Mouse (Mus musculus): ENCODE measurements around the gene Taar1. TPM values are rescaled to one million over a fixed set of nuclear protein-coding genes. Genes with fewer than 3 reads are reported as not detected.
A peak's percentile ranks its signal among the peaks of the same experiment; 100 is the strongest.

The Taar1 gene
- polyA plus RNA-seq (2015; fragmentation: Nextera tagmentation; extraction: Ambion mirVana) = not detected in 2 replicates

DNA sequence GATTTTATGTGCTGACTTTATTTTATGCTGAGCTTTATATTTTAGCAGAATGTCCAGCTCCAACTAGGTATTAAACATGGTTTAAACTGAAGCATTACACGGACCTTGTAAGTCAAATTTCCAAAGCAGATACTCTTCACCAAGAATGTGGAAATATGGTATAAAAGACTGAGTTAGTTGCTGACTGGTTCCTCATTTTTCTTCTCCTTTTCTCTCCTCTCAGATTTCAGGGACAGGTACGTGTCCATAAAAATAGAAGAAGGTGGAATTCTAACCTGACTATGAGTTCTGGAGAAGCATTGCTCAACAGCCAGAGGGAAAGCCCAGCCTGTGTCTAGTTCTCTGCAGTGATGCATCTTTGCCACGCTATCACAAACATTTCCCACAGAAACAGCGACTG, at the start of gene Taar1:
Taar1 (plus strand) TSS at position 301 of the 400 bp plus-strand sequence.
- no peaks in the 10 kb centered on the region for H3K36me3 ChIP-seq
- H3K4me1 ChIP-seq = no peaks in the 10 kb centered on the region
- WGBS = 77% methylated on average over 4 of the region's 4 CpGs
- no peak within 1 kb of the TSS for H3K27ac ChIP-seq
- no peaks in the 10 kb centered on the region for H3K9me3 ChIP-seq
- H3K27me3 ChIP-seq = no peaks in the 10 kb centered on the region
- H3K9ac ChIP-seq = no peak within 1 kb of the TSS
- ATAC-seq (ENCODE audit: borderline replicate concordance, extremely low read depth, low FRiP score, low TSS enrichment) = no peak
- H3K4me2 ChIP-seq = no peak within 1 kb of the TSS
- no peak within 1 kb of the TSS for H3K4me3 ChIP-seq

DNA sequence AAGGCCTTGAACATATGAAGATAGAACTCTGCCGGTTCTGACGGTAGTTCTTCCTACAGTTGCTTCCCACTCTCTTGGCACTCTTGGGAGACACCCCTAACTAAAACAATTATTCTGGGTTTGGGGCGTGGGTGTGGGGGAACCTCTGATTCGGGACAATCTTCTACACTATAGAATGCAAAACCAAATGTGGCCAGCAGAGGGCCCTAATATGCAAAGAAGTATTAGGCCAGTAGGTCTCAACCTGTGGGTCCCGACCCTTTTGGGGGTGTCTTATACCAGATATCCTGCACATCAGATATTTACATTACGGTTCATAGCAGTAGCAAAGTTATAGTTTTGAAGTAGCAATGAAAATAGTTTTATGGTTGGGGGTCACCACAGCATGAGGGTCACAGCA, 39.5 kb upstream of the Taar1 start:
- Histone ChIP-seq H3K27ac (no peak overlapping the region), H3K4me1 (no peaks in the 10 kb centered on the region), H3K27me3 (no peaks in the 10 kb centered on the region), H3K36me3 (no peaks in the 10 kb centered on the region), H3K9me3 (no peaks in the 10 kb centered on the region), H3K4me2 (no peak overlapping the region), H3K4me3 (no peak overlapping the region), H3K9ac (no peak overlapping the region)
- no peak for ATAC-seq (ENCODE audit: borderline replicate concordance, extremely low read depth, low FRiP score, low TSS enrichment)
- 77% methylated on average over 6 of the region's 6 CpGs for WGBS

DNA sequence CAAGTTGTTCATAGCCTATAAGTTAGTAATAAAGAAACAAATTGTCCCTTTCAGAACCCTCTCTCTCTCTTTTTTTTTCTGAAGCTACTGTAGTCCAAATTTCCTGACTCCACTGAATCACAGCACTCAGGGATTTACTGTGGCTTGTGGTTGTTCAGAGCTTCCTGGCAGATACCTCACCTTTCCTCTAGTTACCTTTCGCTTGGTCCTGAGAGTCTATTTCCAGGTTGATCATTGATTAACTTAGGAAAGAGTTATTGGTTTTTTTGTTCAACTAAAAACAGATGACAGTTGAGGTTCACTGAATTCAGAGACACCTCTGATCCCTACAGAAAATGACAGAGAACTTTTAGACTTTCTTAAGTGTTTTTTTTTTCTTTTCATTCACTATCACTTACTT, 35.2 kb upstream of the Taar1 start:
- H3K9ac ChIP-seq = no peak overlapping the region
- no peak overlapping the region for H3K27ac ChIP-seq
- H3K4me3 ChIP-seq = no peak overlapping the region
- no peaks in the 10 kb centered on the region for H3K4me1 ChIP-seq
- H3K9me3 ChIP-seq = no peaks in the 10 kb centered on the region
- no peak for ATAC-seq (ENCODE audit: borderline replicate concordance, extremely low read depth, low FRiP score, low TSS enrichment)
- H3K27me3 ChIP-seq = no peaks in the 10 kb centered on the region
- no peaks in the 10 kb centered on the region for H3K36me3 ChIP-seq
- 89% methylated on average over 1 of the region's 1 CpGs for WGBS
- no peak overlapping the region for H3K4me2 ChIP-seq

DNA sequence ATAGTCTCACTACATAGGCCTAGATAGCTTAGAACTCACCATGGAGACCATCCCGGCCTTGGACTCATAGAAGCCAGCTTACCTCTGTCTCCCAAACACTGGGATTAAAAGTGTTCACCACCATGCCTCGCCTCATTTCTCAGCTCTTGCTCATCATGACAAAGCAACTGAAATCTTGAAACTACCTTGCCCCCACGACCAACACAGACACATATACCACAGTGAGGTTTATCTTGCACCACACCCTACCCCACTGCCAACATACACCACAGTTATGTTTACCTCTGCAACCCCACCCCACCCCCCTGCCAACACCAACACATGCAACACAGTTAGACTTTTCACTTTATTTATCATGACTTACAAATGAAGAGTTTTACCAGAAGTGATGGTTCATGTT, 34.1 kb upstream of the Taar1 start:
- no peak for ATAC-seq (ENCODE audit: borderline replicate concordance, extremely low read depth, low FRiP score, low TSS enrichment)
- no peaks in the 10 kb centered on the region for H3K4me1 ChIP-seq

DNA sequence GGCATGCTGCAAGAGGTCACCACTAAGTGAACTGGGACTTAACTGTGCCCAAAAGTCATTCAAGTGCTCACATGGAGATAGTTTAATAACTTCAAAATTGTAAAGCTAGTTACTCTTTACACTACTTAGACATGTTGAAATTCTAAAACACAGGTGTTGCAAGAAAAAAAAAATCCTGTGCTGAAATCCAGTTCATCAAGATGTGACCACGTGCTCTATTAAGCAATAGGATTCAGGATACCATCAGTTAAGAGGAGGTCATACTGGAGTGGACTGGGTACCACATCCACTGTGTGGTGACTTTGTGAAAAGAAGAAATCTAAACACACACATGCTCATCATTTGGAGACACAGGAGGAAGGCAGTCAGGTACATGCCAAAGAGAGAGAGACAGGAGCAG, 27.2 kb upstream of the Taar1 start:
- no peaks in the 10 kb centered on the region for H3K36me3 ChIP-seq
- H3K4me2 ChIP-seq = no peak overlapping the region
- no peak overlapping the region for H3K4me3 ChIP-seq
- no peaks in the 10 kb centered on the region for H3K27me3 ChIP-seq
- H3K9ac ChIP-seq = no peak overlapping the region
- WGBS = 81% methylated on average over 1 of the region's 1 CpGs
- H3K4me1 ChIP-seq = 0 out of 2 replicates have a peak, but pooled peaks cover 4% of the 10 kb centered on the region
- no peak overlapping the region for H3K27ac ChIP-seq
- ATAC-seq (ENCODE audit: borderline replicate concordance, extremely low read depth, low FRiP score, low TSS enrichment) = no peak
- H3K9me3 ChIP-seq = no peaks in the 10 kb centered on the region

More for the DNA sequence above, 34.1 kb upstream of the Taar1 start:
- Histone ChIP-seq H3K4me3 (no peak overlapping the region), H3K27ac (no peak overlapping the region), H3K36me3 (no peaks in the 10 kb centered on the region), H3K9me3 (no peaks in the 10 kb centered on the region), H3K27me3 (no peaks in the 10 kb centered on the region), H3K9ac (no peak overlapping the region), H3K4me2 (no peak overlapping the region)
- 62% methylated on average over 3 of the region's 3 CpGs for WGBS

DNA sequence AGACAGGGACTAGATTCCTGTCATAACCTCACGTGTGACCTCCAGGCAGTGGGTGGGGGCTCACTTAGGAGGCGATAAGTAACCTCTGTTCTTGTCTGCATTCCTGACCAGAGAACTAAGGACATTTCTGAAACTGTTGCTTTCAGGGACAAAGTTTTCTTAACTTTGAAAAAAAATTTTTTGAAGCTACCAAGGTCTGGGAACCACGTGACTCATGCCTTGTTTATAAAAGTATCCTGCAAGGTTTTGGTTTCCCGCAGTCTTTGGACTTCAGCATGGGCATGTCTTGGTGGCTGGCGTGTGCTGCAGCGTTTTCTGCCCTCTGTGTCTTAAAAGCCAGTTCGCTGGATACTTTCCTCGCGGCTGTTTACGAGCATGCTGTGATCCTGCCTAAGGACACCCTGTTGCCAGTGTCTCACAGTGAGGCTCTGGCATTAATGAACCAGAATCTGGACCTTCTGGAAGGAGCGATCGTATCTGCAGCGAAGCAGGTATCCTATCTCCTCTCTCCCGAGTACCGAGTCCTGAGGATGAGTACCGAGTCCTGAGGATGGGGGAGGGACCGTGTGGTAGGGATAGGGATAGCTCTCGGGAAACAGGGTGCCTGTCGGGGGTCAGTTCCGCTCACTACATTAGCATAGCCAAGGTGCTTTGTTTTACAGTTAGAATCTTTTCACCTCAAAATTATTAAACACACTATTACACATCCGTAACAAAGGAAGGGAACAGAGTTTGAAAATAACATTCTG, 25.4 kb upstream of the Taar1 start, which contains the start of gene Vnn1:
Vnn1 (plus strand) TSS at position 88 of the 749 bp plus-strand sequence.
- no peak within 1 kb of the TSS for H3K9ac ChIP-seq
- 17% methylated on average over 21 of the region's 21 CpGs for WGBS
- H3K36me3 ChIP-seq = no peaks in the 10 kb centered on the region
- H3K27me3 ChIP-seq = no peaks in the 10 kb centered on the region
- ATAC-seq (ENCODE audit: borderline replicate concordance, extremely low read depth, low FRiP score, low TSS enrichment) = no peak
- H3K4me2 ChIP-seq = peak within 1 kb of the TSS; percentile 57
- 0 out of 2 replicates have a peak, but pooled peaks cover 4% of the 10 kb centered on the region for H3K4me1 ChIP-seq
- H3K4me3 ChIP-seq = peak within 1 kb of the TSS; percentile 24
- no peaks in the 10 kb centered on the region for H3K9me3 ChIP-seq
- H3K27ac ChIP-seq = no peak within 1 kb of the TSS

DNA sequence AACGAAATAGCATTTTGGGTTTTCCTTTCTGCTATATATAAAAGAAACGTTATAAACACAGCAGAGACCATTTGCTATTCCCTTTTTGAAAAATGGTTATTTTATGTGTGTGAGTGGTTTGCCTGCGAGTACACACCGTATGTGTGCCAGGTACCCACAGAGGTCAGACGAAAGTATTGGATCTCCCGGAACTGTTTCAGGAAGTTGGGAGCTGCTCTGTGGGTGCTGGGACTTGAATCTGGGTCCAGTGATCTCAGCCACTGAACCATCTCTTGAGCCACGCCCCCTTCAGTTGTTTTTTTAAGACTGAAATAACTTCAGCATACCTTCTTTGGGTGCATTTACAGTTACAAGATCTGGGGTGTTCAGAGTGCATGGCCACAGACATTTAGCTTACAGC, 24.8 kb upstream of the Taar1 start:
- Histone ChIP-seq H3K4me1 (0 out of 2 replicates have a peak, but pooled peaks cover 4% of the 10 kb centered on the region), H3K9ac (no peak overlapping the region), H3K27me3 (no peaks in the 10 kb centered on the region), H3K4me3 (no peak overlapping the region), H3K4me2 (no peak overlapping the region), H3K27ac (no peak overlapping the region), H3K9me3 (no peaks in the 10 kb centered on the region), H3K36me3 (no peaks in the 10 kb centered on the region)
- WGBS = 60% methylated on average over 7 of the region's 7 CpGs
- ATAC-seq (ENCODE audit: borderline replicate concordance, extremely low read depth, low FRiP score, low TSS enrichment) = no peak

DNA sequence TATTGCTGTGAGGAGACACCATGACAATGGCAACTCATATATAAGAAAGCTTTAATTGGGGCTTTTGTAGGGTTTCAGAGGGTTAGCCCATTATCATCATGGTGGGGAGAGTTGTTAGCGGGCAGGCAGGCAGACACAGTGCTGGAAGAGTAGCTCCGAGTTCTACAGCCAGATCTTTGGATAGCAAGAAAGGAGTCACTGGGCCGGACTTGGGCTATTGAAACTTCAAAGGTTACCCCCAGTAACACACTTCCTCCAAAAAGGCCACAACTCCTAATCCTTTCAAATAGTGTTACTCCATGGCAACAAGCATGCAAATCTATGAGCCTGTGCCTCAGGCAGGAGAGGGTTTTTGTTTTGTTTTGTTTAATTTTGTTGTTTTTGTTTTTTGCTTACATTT, 19.0 kb upstream of the Taar1 start:
- Histone ChIP-seq H3K9ac (no peak overlapping the region), H3K36me3 (no peaks in the 10 kb centered on the region), H3K4me3 (no peak overlapping the region), H3K9me3 (no peaks in the 10 kb centered on the region), H3K27me3 (no peaks in the 10 kb centered on the region), H3K27ac (no peak overlapping the region), H3K4me1 (no peaks in the 10 kb centered on the region), H3K4me2 (no peak overlapping the region)
- 84% methylated on average over 3 of the region's 3 CpGs for WGBS
- ATAC-seq (ENCODE audit: borderline replicate concordance, extremely low read depth, low FRiP score, low TSS enrichment) = no peak

DNA sequence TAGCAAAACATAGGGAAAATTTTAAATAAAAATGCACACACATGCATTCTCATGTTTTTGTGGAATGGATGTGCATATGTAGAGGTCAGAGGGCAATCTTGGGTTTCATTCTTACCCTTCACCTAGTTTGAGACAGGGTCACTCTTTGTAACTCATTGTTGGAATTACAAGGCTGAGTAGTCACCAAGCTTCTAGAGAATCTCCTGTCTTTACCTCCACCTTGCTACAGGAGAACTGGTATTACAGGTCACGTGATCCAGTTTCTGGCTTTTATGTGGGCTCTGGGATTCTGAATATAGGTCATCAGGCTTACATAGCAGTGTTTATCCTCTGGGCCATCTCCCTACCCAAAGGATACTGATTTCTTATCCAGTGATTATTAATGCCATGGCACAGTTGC, 14.5 kb upstream of the Taar1 start:
- Histone ChIP-seq H3K27me3 (no peaks in the 10 kb centered on the region), H3K9ac (no peak overlapping the region), H3K4me3 (no peak overlapping the region), H3K9me3 (no peaks in the 10 kb centered on the region), H3K4me1 (no peaks in the 10 kb centered on the region), H3K4me2 (no peak overlapping the region), H3K36me3 (no peaks in the 10 kb centered on the region), H3K27ac (no peak overlapping the region)
- WGBS = 86% methylated on average over 1 of the region's 1 CpGs
- no peak for ATAC-seq (ENCODE audit: borderline replicate concordance, extremely low read depth, low FRiP score, low TSS enrichment)

DNA sequence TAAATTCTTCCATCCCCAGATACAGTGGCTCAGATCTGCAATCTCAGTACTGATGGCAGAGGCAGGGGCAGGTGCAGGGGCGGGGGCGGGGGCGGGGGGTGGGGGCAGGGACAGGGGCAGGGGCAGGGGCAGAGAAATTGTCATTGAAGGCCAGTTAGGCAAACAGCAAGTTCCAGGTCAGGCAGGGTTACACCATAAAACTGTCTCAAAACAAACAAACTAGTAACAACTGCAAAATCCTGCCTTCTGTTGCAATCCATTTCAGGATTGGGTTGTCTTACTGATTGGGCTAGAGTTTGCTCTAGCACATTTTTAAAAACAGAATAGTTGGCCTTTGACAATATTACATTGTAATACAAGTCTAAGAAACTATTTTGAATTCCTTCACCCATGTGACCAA, 2.3 kb downstream of the Taar1 start:
- Histone ChIP-seq H3K4me3 (no peak overlapping the region), H3K27ac (no peak overlapping the region), H3K4me2 (no peak overlapping the region), H3K9me3 (no peaks in the 10 kb centered on the region), H3K27me3 (no peaks in the 10 kb centered on the region), H3K36me3 (no peaks in the 10 kb centered on the region), H3K4me1 (no peaks in the 10 kb centered on the region), H3K9ac (no peak overlapping the region)
- WGBS = 59% methylated on average over 3 of the region's 3 CpGs
- no peak for ATAC-seq (ENCODE audit: borderline replicate concordance, extremely low read depth, low FRiP score, low TSS enrichment)

DNA sequence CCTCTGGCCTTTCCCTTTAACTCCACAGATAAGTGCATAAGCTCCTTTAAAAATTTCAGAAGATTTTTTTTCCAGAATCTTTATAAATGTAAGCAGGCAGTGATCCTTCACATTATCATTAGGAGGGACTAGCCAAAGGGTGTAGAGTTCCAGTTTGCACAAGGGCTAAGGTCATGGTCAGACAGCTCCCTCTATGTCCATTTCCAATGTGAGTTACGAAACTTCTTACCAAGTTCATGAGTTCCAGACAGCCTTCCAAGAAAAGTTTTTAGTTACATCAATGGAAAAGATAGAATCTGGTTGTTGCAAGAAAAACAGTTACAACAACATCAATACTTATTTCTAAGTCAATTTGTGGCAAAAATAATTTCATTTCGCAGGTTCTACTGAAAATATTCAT, 3.8 kb downstream of the Taar1 start:
- no peak overlapping the region for H3K4me2 ChIP-seq
- H3K4me3 ChIP-seq = no peak overlapping the region
- H3K9ac ChIP-seq = no peak overlapping the region
- no peak overlapping the region for H3K27ac ChIP-seq
- H3K27me3 ChIP-seq = no peaks in the 10 kb centered on the region
- 81% methylated on average over 2 of the region's 2 CpGs for WGBS
- ATAC-seq (ENCODE audit: borderline replicate concordance, extremely low read depth, low FRiP score, low TSS enrichment) = no peak
- H3K4me1 ChIP-seq = no peaks in the 10 kb centered on the region
- no peaks in the 10 kb centered on the region for H3K36me3 ChIP-seq
- H3K9me3 ChIP-seq = no peaks in the 10 kb centered on the region

DNA sequence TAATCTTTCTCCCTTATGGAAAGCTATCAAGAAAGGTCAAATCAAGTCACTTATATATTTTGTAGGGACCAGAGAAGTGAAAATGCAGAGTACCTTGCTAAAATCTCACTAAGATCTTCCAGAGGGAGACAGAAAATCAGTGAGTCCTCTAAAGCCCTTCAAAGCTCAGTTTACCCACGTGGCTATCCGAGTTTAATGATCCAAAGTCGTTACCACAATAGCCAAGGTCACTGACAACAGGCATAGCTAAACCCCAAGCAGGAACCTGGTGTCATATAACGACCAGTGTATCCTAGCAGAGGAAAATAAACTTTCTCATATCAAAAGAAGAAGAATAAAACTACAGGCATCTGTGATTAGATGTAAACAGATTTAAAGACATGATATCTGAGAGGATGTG, 17.5 kb downstream of the Taar1 start:
- H3K9me3 ChIP-seq = no peaks in the 10 kb centered on the region
- no peaks in the 10 kb centered on the region for H3K36me3 ChIP-seq
- H3K4me1 ChIP-seq = no peaks in the 10 kb centered on the region
- H3K9ac ChIP-seq = no peak overlapping the region
- 40% methylated on average over 4 of the region's 4 CpGs for WGBS
- no peak for ATAC-seq (ENCODE audit: borderline replicate concordance, extremely low read depth, low FRiP score, low TSS enrichment)
- H3K27me3 ChIP-seq = no peaks in the 10 kb centered on the region
- no peak overlapping the region for H3K4me3 ChIP-seq
- H3K4me2 ChIP-seq = no peak overlapping the region
- H3K27ac ChIP-seq = no peak overlapping the region
